Mouse (Mus musculus) heart, embryonic 10.5 days (tissue): ENCODE measurements around the gene Adamts4. TPM values are rescaled to one million over a fixed set of nuclear protein-coding genes. Genes with fewer than 3 reads are reported as not detected.
"Not testable (repeated sequence)": the region's sequence is repeated elsewhere in the genome, so short reads cannot be mapped to it uniquely, and the experiment has no call there.

Source experiments
- DNase-seq: peaks from one replicate; pipeline ENCODE4 v3.0.0-alpha.2; 2017; ENCODE audit warnings: low spot score
- H3K27ac ChIP-seq: fragments of 300-500 bp; sonication (generic); 2 replicates; pipeline ENCODE4 v1.5.1; 2016; ENCODE audit warnings: mild to moderate bottlenecking
- H3K27me3 ChIP-seq: fragments of 300-500 bp; sonication (generic); 2 replicates; pipeline ENCODE4 v1.6.1; 2016; ENCODE audit warnings: mild to moderate bottlenecking; ENCODE audit not compliant: poor library complexity, insufficient read depth, severe bottlenecking
- H3K36me3 ChIP-seq: fragments of 300-500 bp; sonication (generic); 2 replicates; pipeline ENCODE4 v1.6.1; 2016; ENCODE audit warnings: mild to moderate bottlenecking, moderate library complexity
- H3K4me1 ChIP-seq: fragments of 300-500 bp; sonication (generic); 2 replicates; pipeline ENCODE4 v1.6.1; 2016; ENCODE audit warnings: mild to moderate bottlenecking
- H3K4me3 ChIP-seq: fragments of 300-500 bp; sonication (generic); 2 replicates; pipeline ENCODE4 v1.5.1; 2016; ENCODE audit warnings: mild to moderate bottlenecking, moderate library complexity
- H3K9me3 ChIP-seq: fragments of 300-500 bp; sonication (generic); 2 replicates; pipeline ENCODE4 v1.6.1; 2016; ENCODE audit warnings: mild to moderate bottlenecking, moderate library complexity
- WGBS: fragments of 180-500 bp; shearing (Covaris S2); methylation state at CpG from one replicate; pipeline ENCODE4 v1.1.7; 2016; 5-methylcytosine and 5-hydroxymethylcytosine counted together
- polyA plus RNA-seq: library from polyadenylated mRNA; unstranded; fragments of >200 nt; fragmentation: Nextera tagmentation; extraction: Ambion mirVana; gene quantifications from 2 replicates; pipeline ENCODE4 v1.2.1, GENCODE M21; 2016

The Adamts4 gene
- polyA plus RNA-seq, 1 experiment from 2014 or later, result 2.8 TPM

DNA sequence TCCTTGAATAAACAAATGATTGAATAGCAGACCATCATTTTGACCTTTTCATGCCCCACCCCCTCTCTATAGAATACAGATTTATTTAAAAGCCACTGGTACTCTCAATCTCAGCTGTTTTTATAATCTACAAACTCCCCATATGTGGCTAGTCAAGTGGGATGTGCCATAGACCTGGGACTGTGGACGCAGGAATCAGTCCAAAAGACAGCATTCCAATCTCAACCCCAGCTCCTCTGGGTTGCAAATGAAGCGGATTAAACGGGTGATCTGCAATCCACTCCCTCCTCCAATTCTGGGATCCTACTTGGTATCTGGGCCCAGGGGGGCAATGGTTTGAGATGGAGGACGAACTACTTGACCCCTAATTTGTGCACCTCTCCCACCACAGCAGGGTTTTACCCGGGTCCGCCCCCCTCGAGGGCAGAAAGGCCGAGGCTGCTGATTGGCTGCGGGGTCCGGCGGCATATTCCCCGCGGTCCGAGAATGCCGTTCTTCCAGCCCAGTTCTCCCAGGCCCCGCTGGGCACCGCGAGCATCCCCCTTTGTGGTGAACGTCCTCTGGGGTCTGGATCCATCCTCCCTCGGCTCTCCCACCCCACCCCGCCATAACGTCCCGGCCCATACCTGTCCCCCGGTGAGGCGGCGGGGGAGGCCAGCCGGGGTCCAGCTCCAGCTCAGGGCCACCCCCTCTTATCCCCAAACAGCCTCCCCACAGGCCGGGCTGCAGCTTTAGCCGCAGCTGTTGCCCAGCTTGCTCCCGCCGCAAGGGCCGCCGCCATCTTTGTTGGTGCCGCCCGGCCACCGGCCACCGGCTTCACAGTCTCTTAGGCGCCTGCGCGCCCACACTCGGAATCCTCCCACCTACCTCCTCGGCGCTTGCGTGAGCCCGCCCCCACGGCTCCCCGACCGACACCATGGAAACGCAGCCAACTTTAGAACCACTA, 37.2 kb downstream of the Adamts4 start, which contains the start of gene Usp21:
Gene Usp21 (minus strand): TSS at position 856 of the 946 bp plus-strand sequence.
- 1% methylated on average over 49 of the region's 49 CpGs for WGBS
- Histone ChIP-seq H3K4me1 (peaks cover 28% of the 10 kb centered on the region), H3K9me3 (no peaks in the 10 kb centered on the region), H3K4me3 (peak within 1 kb of the TSS; percentile 86), H3K27ac (peak within 1 kb of the TSS; percentile 97), H3K36me3 (peaks cover 69% of the 10 kb centered on the region), H3K27me3 (no peaks in the 10 kb centered on the region)
- peak; percentile 97 for DNase-seq

DNA sequence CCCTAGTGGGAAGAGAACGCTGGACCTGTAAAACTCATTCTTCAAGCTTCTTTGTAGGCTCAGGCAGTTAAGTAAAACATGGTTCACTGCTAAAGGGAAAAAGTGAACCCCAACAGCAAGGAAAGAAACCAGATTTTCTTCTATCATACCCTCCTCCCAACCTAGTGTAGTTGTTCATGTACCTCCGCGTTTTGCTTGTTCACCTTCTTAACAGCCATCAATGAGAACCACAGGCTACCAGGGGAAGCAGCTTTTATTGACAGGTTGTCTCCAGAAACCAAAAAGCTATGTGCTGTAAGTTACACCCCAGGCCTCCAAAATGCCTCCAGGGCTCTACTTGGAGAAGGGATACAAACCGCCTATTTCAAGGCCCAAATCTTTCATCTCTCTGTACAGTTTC, 38.1 kb downstream of the Adamts4 start:
- Histone ChIP-seq H3K27me3 (no peaks in the 10 kb centered on the region), H3K4me3 (peak overlapping the region; percentile 86), H3K27ac (peak overlapping the region; percentile 97), H3K36me3 (peaks cover 65% of the 10 kb centered on the region), H3K4me1 (peaks cover 27% of the 10 kb centered on the region), H3K9me3 (no peaks in the 10 kb centered on the region)
- DNase-seq, result no peak
- WGBS, result 69% methylated on average over 4 of the region's 4 CpGs

- 86% methylated on average over 3 of the region's 3 CpGs for WGBS
- H3K9me3 ChIP-seq, result no peaks in the 10 kb centered on the region
- peaks cover 31% of the 10 kb centered on the region for H3K36me3 ChIP-seq
- peaks cover 13% of the 10 kb centered on the region for H3K27me3 ChIP-seq
- H3K4me1 ChIP-seq, result peaks cover 8% of the 10 kb centered on the region; the same call in 1 of the 2 replicates
- 0 out of 2 replicates have a peak overlapping the region, but pooled peaks have one; percentile 99 for H3K27ac ChIP-seq
- peak overlapping the region; percentile 76 for H3K4me3 ChIP-seq
- DNase-seq, result no peak
Observed at GRCm38 (mm10) chr1:171293351-171293750, 43.1 kb downstream of the Adamts4 start.

GRCm38 (mm10) chr1:171293906-171294297, 43.7 kb downstream of the Adamts4 start:
- no peak for DNase-seq
- H3K9me3 ChIP-seq, result no peaks in the 10 kb centered on the region
- 47% methylated on average over 5 of the region's 5 CpGs for WGBS
- peak overlapping the region; percentile 99 for H3K27ac ChIP-seq
- H3K4me3 ChIP-seq, result peak overlapping the region; percentile 76
- H3K36me3 ChIP-seq, result peaks cover 25% of the 10 kb centered on the region
- peaks cover 18% of the 10 kb centered on the region for H3K27me3 ChIP-seq
- H3K4me1 ChIP-seq, result peaks cover 8% of the 10 kb centered on the region; the same call in 1 of the 2 replicates

GRCm38 (mm10) chr1:171294298-171295062, 44.3 kb downstream of the Adamts4 start, which contains the start of gene Ufc1:
Gene Ufc1, minus strand, starts transcription at chr1:171295024.
- H3K4me3 ChIP-seq, result peak within 1 kb of the TSS; percentile 76
- peak within 1 kb of the TSS; percentile 99 for H3K27ac ChIP-seq
- WGBS, result 1% methylated on average over 42 of the region's 42 CpGs
- H3K4me1 ChIP-seq, result peaks cover 8% of the 10 kb centered on the region; the same call in 1 of the 2 replicates
- peak; percentile 92 for DNase-seq
- peaks cover 19% of the 10 kb centered on the region for H3K36me3 ChIP-seq
- H3K27me3 ChIP-seq, result peaks cover 18% of the 10 kb centered on the region
- no peaks in the 10 kb centered on the region for H3K9me3 ChIP-seq

GRCm38 (mm10) chr1:171295063-171295402, 44.8 kb downstream of the Adamts4 start:
- WGBS, result 14% methylated on average over 3 of the region's 3 CpGs
- Histone ChIP-seq H3K27me3 (peaks cover 18% of the 10 kb centered on the region), H3K9me3 (no peaks in the 10 kb centered on the region), H3K4me1 (peaks cover 8% of the 10 kb centered on the region; the same call in 1 of the 2 replicates), H3K36me3 (peaks cover 14% of the 10 kb centered on the region), H3K4me3 (peak overlapping the region; percentile 76), H3K27ac (peak overlapping the region; percentile 99)
- DNase-seq, result no peak

- WGBS, result 56% methylated on average over 3 of the region's 3 CpGs
- Histone ChIP-seq H3K36me3 (no peaks in the 10 kb centered on the region), H3K4me3 (no peak overlapping the region), H3K27ac (no peak overlapping the region), H3K9me3 (no peaks in the 10 kb centered on the region), H3K4me1 (peaks cover 7% of the 10 kb centered on the region; the same call in 1 of the 2 replicates), H3K27me3 (peaks cover 18% of the 10 kb centered on the region)
- no peak for DNase-seq
Observed at GRCm38 (mm10) chr1:171298226-171298625, 48.0 kb downstream of the Adamts4 start.

- 75% methylated on average over 5 of the region's 5 CpGs for WGBS
- H3K4me1 ChIP-seq, DNase-seq, H3K9me3 ChIP-seq, H3K4me3 ChIP-seq, H3K27ac ChIP-seq, H3K27me3 ChIP-seq, H3K36me3 ChIP-seq: not testable (repeated sequence)
Observed at GRCm38 (mm10) chr1:171306157-171306556, 55.9 kb downstream of the Adamts4 start.

DNA sequence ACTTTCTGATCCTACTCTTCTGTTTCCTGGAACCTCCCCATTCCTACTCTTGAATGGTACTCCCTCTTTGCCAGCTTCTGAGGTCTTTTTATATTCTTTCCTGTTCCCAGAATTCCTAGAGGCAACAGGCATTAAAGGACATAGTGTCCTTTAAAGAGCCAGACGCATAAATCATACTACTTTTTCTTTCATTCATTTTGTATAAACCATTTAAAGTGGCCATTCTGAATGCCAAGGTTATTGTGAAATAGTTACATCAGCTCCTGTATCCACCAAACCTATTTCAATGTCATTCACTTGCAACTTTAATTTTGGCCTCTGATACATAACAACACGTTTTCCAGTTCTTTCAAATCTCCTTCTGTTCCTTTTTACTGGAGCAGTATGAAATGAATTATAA, 59.1 kb downstream of the Adamts4 start:
- no peak overlapping the region for H3K27ac ChIP-seq
- H3K27me3 ChIP-seq, result no peaks in the 10 kb centered on the region
- no peaks in the 10 kb centered on the region for H3K36me3 ChIP-seq
- H3K4me3 ChIP-seq, result no peak overlapping the region
- WGBS, result 70% methylated on average over 2 of the region's 2 CpGs
- H3K9me3 ChIP-seq, result no peaks in the 10 kb centered on the region
- DNase-seq, result no peak
- 0 out of 2 replicates have a peak, but pooled peaks cover 4% of the 10 kb centered on the region for H3K4me1 ChIP-seq

Other genes starting within 250 kb of the Adamts4 start
- gene Fcgr4, start 231.5 kb upstream of the Adamts4 start, polyA plus RNA-seq, result 0.14 TPM in 1 of 2 replicates, not detected in the other
- gene Fcgr3, start 185.5 kb upstream of the Adamts4 start, polyA plus RNA-seq, result 1.3 and 4.1 TPM in 2 replicates
- gene Cfap126, start 136.5 kb upstream of the Adamts4 start, polyA plus RNA-seq, result 1.6 and 3.7 TPM in 2 replicates
- 361 and 463 TPM in 2 replicates for gene Sdhc, start 99.8 kb upstream of the Adamts4 start, polyA plus RNA-seq
- gene Mpz, start 99.7 kb upstream of the Adamts4 start, polyA plus RNA-seq, result 0.06 and 0.14 TPM in 2 replicates
- gene Pcp4l1, start 54.2 kb upstream of the Adamts4 start, polyA plus RNA-seq, result 18.0 and 24.4 TPM in 2 replicates
- 0.14 and 0.28 TPM in 2 replicates for gene Nr1i3, start 36.5 kb upstream of the Adamts4 start, polyA plus RNA-seq
- gene Tomm40l, start 27.9 kb upstream of the Adamts4 start, polyA plus RNA-seq, result 41.8 and 53.7 TPM in 2 replicates
- 16.2 and 315 TPM in 2 replicates for gene Apoa2, start 25.4 kb upstream of the Adamts4 start, polyA plus RNA-seq
- gene Fcer1g, start 16.1 kb upstream of the Adamts4 start, polyA plus RNA-seq, result 4.9 and 12.1 TPM in 2 replicates
- gene Ndufs2, start 967 bp downstream of the Adamts4 start, polyA plus RNA-seq, result 390 and 470 TPM in 2 replicates
- 53.3 and 62.4 TPM in 2 replicates for gene B4galt3, start 19.9 kb downstream of the Adamts4 start, polyA plus RNA-seq
- 57.1 and 59.8 TPM in 2 replicates for gene Ppox, start 30.8 kb downstream of the Adamts4 start, polyA plus RNA-seq
- 58.5 and 74.8 TPM in 2 replicates for gene Usp21, start 37.6 kb downstream of the Adamts4 start, polyA plus RNA-seq
- gene Ufc1, start 44.6 kb downstream of the Adamts4 start, polyA plus RNA-seq, result 86.8 and 92.0 TPM in 2 replicates
- 40.8 and 43.8 TPM in 2 replicates for gene Dedd, start 78.7 kb downstream of the Adamts4 start, polyA plus RNA-seq
- 37.5 and 39.3 TPM in 2 replicates for gene Nit1, start 95.2 kb downstream of the Adamts4 start, polyA plus RNA-seq
- 109 and 150 TPM in 2 replicates for gene Pfdn2, start 95.2 kb downstream of the Adamts4 start, polyA plus RNA-seq
- 0.87 and 1.3 TPM in 2 replicates for gene Klhdc9, start 110.4 kb downstream of the Adamts4 start, polyA plus RNA-seq
- 0.38 and 1.3 TPM in 2 replicates for gene Nectin4, start 119.7 kb downstream of the Adamts4 start, polyA plus RNA-seq
- 0.41 and 0.95 TPM in 2 replicates for gene Arhgap30, start 138.5 kb downstream of the Adamts4 start, polyA plus RNA-seq
- 65.2 and 70.9 TPM in 2 replicates for gene Usf1, start 160.9 kb downstream of the Adamts4 start, polyA plus RNA-seq
- 2.6 and 4.0 TPM in 2 replicates for gene Tstd1, start 168.5 kb downstream of the Adamts4 start, polyA plus RNA-seq
- 76.9 and 78.6 TPM in 2 replicates for gene F11r, start 187.1 kb downstream of the Adamts4 start, polyA plus RNA-seq